Mouse (Mus musculus) heart, adult 2 months (tissue): Measurements from ENCODE around the gene Magi3. TPM values are rescaled to one million over a fixed set of nuclear protein-coding genes. Genes with fewer than 3 reads are reported as not detected.

Source experiments
- DNase-seq, 2 experiments: peaks; one replicate each; pipeline ENCODE4 v3.0.0; 2021
- H3K27ac ChIP-seq: fragments of 200-600 bp; 2 replicates; pipeline ENCODE4 v1.8.1; 2022
- H3K27me3 ChIP-seq: fragments of 200-500 bp; 2 replicates; pipeline ENCODE4 v1.6.1; 2012; ENCODE audit warnings: mild to moderate bottlenecking, low read length, inconsistent platforms, mixed read lengths; ENCODE audit not compliant: control insufficient read depth, insufficient read depth
- H3K36me3 ChIP-seq: fragments of 200-500 bp; 2 replicates; pipeline ENCODE4 v1.6.1; 2012; ENCODE audit warnings: low read length, inconsistent platforms; ENCODE audit not compliant: control insufficient read depth, insufficient read depth
- H3K4me1 ChIP-seq: fragments of 200-500 bp; 2 replicates; pipeline ENCODE4 v1.6.1; 2011; ENCODE audit warnings: low read length; ENCODE audit not compliant: control insufficient read depth, insufficient read depth
- H3K4me3 ChIP-seq: fragments of 200-600 bp; 2 replicates; pipeline ENCODE4 v1.8.1; 2022
- H3K79me2 ChIP-seq: fragments of 200-500 bp; replicated peaks from 2 replicates; pipeline ENCODE4 v1.6.1; 2012; ENCODE audit warnings: mild to moderate bottlenecking, inconsistent platforms, low read length, moderate library complexity, mixed read lengths; ENCODE audit not compliant: control insufficient read depth, insufficient read depth
- H3K9ac ChIP-seq: fragments of 200-500 bp; 2 replicates; pipeline ENCODE4 v1.6.1; 2012; ENCODE audit warnings: low read depth, mild to moderate bottlenecking, control low read depth, inconsistent platforms, low read length, mixed read lengths
- CTCF ChIP-seq: fragments of 200-600 bp; IDR thresholded peaks from 2 replicates; pipeline ENCODE4 v1.8.1; 2022; ENCODE audit warnings: antibody characterized with exemption, mild to moderate bottlenecking, moderate library complexity
- EP300 ChIP-seq: fragments of 200-500 bp; IDR thresholded peaks from 2 replicates; pipeline ENCODE4 v1.6.1; 2011; ENCODE audit warnings: low read depth, low read length, control low read depth; ENCODE audit not compliant: insufficient read depth
- POLR2A ChIP-seq: fragments of 200-500 bp; IDR thresholded peaks from 2 replicates; pipeline ENCODE4 v1.6.1; 2011; ENCODE audit warnings: mild to moderate bottlenecking, low read depth, low read length, control low read depth; ENCODE audit not compliant: insufficient read depth
- WGBS: fragments of 180-500 bp; shearing (Covaris S2); methylation state at CpG from one replicate; pipeline ENCODE4 v1.1.7; 2018; 5-methylcytosine and 5-hydroxymethylcytosine counted together
- intact Hi-C: fragments of 180-260 bp; cut with DNase I; formaldehyde crosslinking; loops from one replicate; pipeline ENCODE4 v1.15.1; 2025
- polyA plus RNA-seq: library from polyadenylated mRNA; depleted of rRNA; stranded (reverse); fragments of >200 nt; gene quantifications from 2 replicates; pipeline ENCODE4 v1.2.3, GENCODE M21; 2012
- total RNA-seq, 2 experiments: library from RNA; stranded (reverse); gene quantifications; 2 replicates each; pipeline ENCODE4 v1.2.3; 2021

Gene Magi3
- total and polyA plus RNA-seq, 3 experiments, result 10.0 to 42.2 (median 31.2) TPM

DNA sequence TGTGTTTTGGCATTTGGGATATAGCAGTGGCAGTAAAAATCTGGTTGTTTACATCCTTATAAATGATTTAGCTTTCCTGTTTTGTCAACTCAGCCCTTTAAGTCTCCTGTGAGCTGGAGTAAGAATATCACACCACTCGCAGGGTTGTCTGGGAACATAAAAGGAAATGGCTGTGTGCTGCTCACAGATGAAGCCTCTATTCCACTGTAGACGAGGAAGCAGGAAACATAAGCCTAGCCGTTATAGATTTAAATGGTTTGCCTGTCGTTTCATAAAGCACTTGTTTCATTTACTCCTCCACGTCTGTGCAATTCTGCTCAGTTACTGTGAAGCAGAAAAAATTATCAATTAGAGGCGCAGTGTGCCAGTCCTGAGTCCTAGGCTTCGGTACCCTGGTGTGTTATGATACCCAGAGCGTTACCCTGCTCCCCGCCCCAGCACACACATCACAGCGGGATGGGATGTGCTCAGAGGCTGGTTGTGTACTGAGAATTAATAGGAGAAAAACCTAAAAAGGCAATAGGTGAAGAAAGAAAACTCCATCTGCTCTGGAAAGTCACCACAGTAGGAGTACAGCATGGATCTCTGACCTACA, 17.8 kb upstream of the Magi3 start:
- intact Hi-C loops, result no loop called here

DNA sequence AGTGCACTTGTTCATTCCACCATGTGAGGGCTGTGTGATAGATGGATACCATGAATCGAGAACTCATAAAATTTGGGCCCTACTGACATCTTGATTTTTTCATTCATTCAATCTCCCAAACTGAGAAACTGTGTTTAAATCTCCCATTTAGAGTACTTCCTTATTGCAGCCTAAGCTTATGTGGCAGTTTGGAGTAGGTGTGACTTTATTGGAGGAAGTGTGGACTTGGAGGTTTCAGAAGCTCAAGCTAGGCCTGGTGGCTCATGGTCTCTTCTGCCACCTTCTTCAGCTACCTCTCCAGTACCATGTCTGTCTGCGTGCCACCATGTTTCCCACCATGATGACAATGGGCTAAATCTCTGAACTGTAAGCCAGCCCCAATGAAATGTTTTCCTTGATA, 15.9 kb upstream of the Magi3 start:
- no peak for DNase-seq
- Histone ChIP-seq H3K9ac (no peak overlapping the region), H3K4me1 (peaks cover 2% of the 10 kb centered on the region), H3K36me3 (no peaks in the 10 kb centered on the region; the same call in 1 of the 2 replicates), H3K27me3 (no peaks in the 10 kb centered on the region), H3K4me3 (no peak overlapping the region), H3K27ac (no peak overlapping the region), H3K79me2 (no peaks in the 10 kb centered on the region)
- whole genome bisulfite sequencing, result 91% methylated on average over 2 of the region's 2 CpGs
- no peak for TF ChIP-seq POLR2A
- no peak for TF ChIP-seq EP300
- TF ChIP-seq CTCF, result no peak
- intact Hi-C loops, result no loop called here

More for the DNA sequence above, 17.8 kb upstream of the Magi3 start:
- Histone ChIP-seq H3K36me3 (no peaks in the 10 kb centered on the region; the same call in 1 of the 2 replicates), H3K79me2 (no peaks in the 10 kb centered on the region), H3K4me1 (peaks cover 2% of the 10 kb centered on the region), H3K27ac (no peak overlapping the region), H3K27me3 (no peaks in the 10 kb centered on the region), H3K4me3 (no peak overlapping the region), H3K9ac (no peak overlapping the region)
- 64% methylated on average over 10 of the region's 10 CpGs for WGBS
- no peak for TF ChIP-seq EP300
- no peak for TF ChIP-seq CTCF
- no peak for TF ChIP-seq POLR2A
- DNase-seq, result no peak

DNA sequence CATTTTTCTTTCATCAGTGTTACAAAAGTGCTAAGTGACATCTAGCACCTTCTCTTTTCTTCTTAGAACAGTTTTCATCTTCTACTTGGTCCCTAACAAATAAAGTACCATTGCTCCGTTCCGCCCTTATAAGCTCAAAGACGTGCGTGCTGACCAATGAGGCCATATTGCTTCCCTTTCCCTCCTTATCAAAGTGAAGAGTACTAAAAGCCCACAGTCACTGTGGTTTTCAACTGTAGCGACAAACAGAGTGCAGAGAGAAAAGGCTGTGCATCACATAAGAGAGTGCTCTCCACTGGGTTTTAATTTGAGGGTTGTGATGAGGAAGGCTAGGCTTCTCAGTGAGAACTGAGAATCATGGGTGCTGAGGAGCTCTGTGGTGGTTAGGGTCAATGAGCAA, 14.9 kb upstream of the Magi3 start:
- Histone ChIP-seq H3K4me3 (no peak overlapping the region), H3K27me3 (no peaks in the 10 kb centered on the region), H3K9ac (no peak overlapping the region), H3K4me1 (peaks cover 2% of the 10 kb centered on the region), H3K79me2 (no peaks in the 10 kb centered on the region), H3K27ac (no peak overlapping the region), H3K36me3 (no peaks in the 10 kb centered on the region; the same call in 1 of the 2 replicates)
- TF ChIP-seq EP300 (no peak), POLR2A (no peak), CTCF (no peak)
- intact Hi-C loops, result no loop called here
- DNase-seq, result no peak
- WGBS, result 92% methylated on average over 5 of the region's 5 CpGs

DNA sequence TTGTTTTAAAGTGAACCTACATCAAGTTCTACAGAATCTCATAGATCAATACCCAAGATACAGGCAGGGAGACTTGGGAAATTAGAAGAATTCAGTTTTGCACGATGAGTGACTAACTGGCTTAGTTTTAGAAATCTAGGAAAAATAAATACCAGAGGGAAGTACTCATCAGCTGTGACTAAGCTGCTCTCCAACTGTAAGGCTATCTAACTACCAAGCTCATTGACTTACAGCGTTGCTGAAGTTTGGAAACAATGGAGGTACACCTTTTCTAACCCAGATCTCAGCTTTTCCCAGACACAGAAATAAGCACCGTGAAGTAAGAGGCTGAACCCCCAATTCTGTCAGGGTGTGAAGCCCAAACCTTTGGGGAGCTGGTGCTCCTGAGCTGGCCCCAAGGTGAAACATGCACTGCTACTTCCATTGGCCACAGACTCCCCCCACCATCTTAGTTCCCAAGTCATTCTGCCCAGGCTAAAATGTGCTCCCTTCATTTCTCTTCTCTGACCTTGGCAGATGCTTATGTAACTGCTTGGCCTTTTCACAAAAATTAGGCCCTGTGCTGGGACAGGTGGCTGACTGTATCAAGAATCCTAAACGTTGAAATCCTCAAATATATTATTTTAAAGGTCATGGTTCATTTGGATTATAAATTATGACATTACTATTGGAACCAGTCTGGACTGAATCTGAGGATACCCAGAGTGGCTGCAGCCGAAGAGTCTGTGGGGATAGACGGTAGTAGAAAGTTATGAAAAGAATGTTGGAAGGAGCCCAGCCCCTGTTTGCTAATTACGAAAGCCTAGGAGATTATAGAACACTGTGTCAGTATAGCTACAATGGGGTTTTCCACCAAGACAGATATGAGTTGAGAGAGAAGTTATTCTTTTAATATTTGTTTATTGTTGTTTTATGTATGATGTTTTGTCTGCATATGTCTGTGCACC, 13.5 kb upstream of the Magi3 start:
- Histone ChIP-seq H3K36me3 (no peaks in the 10 kb centered on the region; the same call in 1 of the 2 replicates), H3K9ac (no peak overlapping the region), H3K79me2 (no peaks in the 10 kb centered on the region), H3K4me1 (peaks cover 2% of the 10 kb centered on the region), H3K27ac (no peak overlapping the region), H3K4me3 (no peak overlapping the region), H3K27me3 (no peaks in the 10 kb centered on the region)
- DNase-seq, result peak in 1 of 2 experiments; percentile 22
- no peak for TF ChIP-seq POLR2A
- intact Hi-C loops, result no loop called here
- WGBS, result 49% methylated on average over 7 of the region's 7 CpGs

DNA sequence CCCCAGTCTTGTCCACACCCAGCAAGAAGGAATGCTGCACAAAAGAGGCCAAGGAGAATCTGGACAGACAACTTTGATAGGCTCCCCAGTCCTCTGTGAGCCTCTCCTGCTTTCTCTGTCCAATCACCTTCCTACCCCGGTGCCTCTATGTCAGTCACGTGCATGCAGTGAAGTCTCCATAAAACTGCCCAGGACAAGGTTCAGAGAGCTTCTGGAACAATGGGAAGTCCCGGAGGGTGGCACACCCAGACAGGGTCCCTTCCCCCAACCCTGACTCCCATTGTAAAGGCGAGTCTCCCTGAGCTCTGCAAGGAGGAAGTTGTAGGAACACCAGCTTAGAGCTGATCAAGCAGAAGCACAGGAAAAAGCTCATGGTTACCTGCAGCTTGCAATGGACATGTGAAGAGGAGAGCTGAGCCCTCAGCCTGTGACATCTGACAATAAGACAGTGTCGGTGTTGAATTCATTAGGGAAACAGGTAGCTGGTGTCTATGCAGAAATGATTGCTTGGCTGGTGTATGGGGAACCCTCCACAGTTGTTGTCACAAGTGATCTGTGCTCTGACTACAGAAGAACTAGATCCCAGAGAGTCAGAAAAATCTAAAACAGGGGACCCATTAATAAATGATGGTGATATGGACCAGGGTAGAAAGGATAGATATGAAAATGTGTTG, 7.4 kb upstream of the Magi3 start:
- DNase-seq, result no peak

More for the DNA sequence above, 7.4 kb upstream of the Magi3 start:
- Histone ChIP-seq H3K4me3 (no peak overlapping the region), H3K4me1 (peaks cover 4% of the 10 kb centered on the region), H3K79me2 (no peaks in the 10 kb centered on the region), H3K9ac (no peak overlapping the region), H3K36me3 (no peaks in the 10 kb centered on the region), H3K27ac (no peak overlapping the region; the same call in 1 of the 2 replicates), H3K27me3 (no peaks in the 10 kb centered on the region)
- 36% methylated on average over 5 of the region's 5 CpGs for WGBS
- intact Hi-C loops, result loop anchor here (10.0 kb wide), 1 partner anchor 313 kb away; the partner anchor contains the start of gene Rsbn1
- TF ChIP-seq EP300 (no peak), POLR2A (no peak), CTCF (no peak)
